Mouse (Mus musculus) layer of hippocampus, postnatal 25 days (tissue): ENCODE data around the gene Ergic1. TPM values are rescaled to one million over a fixed set of nuclear protein-coding genes. Genes with fewer than 3 reads are reported as not detected.

Experiments
- DNase-seq, 2 experiments: peaks; one replicate each; pipeline ENCODE4 v3.0.0; 2022; ENCODE audit warnings: mixed read lengths in 2 of 2, low spot score in 1 of 2; ENCODE audit errors: extremely low spot score in 1 of 2
- total RNA-seq, 2 experiments: library from RNA; stranded (reverse); gene quantifications; 2 replicates each; pipeline ENCODE4 v1.2.3; 2021

Gene Ergic1
- total RNA-seq, 2 experiments from 2014 or later: 114 to 118 TPM

DNA sequence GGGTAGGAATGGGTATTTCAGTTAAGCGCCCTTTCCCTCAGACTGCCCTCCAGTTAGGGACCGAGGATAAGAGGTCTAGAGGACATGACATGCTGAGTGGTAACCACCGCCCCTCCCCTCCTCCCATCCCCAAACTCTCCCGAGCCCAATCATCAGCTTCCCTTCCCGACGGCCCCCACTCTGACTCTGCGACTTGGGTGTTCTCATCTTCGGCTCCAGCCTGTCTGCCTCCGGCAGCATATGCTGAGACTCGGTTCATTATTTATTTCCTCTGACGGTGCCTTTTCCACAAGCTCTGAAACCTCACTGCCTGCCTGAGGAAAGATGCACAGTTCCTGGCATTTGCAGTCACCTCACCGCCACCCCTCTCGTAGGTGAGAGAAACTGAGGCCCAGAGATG, 86.0 kb downstream of the Ergic1 start:
- DNase-seq: no peak

DNA sequence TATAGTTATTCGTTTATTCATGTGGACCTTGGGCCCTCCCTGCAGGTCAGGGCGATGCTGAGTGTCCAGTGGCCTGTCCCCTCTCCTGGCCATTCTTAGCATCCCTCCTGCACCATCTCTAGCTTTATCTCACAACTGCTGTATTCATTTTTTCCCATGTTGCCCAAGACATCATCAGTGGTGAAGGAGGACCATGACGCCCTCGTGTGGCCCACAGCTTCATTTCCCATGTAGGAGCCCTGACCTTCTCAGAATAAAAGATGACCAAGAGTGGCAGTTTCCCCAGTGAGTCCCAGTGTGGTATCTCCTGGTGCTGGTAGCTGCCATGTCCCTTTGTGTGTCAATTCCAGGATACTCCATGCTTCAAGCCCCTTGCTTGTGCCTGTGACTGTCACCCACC, 88.3 kb downstream of the Ergic1 start:
- no peak for DNase-seq

DNA sequence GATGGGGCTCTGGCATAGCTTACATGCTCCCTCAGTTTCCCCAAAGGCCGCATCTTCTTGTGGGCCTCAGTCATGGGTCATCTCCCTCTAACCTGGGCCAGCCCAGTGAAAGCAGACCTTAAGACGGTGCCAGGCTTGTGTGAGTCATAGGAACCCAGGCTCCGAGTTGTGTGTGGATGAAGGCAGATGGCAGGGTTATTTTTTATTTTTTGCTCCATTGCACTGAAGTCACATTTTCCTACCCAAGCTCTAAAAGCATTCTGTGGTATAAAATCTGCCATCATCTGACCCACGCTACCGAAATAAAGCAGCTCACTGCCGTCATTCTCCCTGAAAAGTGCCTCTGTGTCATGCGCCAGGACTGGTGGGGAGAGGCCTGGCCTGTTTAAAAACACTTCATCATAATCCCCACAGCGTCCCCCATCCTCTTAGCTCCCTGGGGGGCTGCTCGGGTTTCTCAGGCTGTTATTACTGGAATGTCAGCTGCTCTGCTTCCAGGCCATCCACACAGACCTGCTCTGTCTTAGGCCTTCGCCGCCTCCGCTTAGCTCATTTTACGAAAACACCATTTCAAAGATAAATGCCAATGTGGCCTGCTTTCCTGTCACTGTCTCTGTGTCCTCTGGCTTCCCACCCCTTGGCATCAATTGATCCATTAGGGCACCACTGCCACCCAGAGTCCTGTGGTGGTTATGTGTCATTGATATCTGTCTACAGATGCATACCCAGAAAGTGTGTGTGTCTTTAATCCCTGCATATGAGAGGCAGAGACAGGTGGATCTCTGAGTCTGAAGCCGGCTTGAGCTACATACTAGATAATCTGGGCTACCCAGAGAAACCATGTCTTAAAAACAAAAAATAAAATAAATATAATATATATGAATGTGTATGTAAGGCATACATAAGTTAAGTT, 89.4 kb downstream of the Ergic1 start:
- no peak for DNase-seq

DNA sequence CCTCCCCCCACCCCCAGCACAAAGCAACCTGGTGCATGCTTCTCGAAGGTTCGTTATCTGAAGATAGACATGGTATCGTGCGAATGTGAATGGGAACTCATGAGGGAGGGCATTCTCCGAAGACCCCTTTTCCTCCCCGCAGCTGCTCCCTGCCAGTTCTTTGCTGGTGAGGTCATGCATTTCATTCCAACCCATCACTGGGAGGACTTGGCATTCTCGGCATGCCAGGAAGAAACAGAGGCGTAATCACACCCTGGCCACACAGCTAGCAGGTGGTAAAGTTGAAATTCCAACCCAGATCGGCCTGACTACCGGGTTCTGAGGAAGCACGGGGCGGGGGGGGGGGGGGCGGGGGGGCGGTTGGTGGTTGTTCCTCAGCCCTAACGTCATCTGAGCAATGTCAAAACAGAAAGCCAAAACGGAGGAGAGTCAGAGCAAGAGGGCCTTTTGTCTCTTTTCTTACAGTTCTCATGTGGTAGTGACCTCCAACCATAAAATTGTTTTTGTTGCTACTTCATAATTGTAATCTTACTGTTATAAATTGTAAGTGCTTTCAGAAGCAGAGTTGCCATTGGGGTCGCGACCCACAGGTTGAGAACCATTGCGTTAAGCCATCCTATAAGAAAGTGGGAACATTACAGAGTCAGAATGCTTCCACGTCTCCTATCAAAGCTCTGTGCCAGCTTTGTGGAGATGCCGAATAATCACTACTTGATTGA, 97.7 kb downstream of the Ergic1 start:
- no peak for DNase-seq

DNA sequence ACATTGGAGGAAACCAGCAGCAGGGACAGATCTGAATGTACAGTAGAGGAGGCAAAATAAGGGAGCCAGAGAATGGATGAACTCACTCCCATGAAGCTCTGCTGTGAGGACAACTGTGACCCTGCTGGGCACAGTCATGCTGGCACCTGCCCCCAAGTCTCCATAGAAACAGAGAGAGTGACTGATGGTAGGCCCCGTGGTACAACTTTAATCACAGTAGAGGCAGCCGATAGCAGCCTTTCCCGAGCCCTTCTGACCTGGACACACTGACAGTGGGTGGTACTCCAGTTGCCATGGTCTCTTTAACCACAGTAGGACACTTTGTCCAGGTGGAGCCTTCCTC, 98.3 kb downstream of the Ergic1 start:
- no peak for DNase-seq

DNA sequence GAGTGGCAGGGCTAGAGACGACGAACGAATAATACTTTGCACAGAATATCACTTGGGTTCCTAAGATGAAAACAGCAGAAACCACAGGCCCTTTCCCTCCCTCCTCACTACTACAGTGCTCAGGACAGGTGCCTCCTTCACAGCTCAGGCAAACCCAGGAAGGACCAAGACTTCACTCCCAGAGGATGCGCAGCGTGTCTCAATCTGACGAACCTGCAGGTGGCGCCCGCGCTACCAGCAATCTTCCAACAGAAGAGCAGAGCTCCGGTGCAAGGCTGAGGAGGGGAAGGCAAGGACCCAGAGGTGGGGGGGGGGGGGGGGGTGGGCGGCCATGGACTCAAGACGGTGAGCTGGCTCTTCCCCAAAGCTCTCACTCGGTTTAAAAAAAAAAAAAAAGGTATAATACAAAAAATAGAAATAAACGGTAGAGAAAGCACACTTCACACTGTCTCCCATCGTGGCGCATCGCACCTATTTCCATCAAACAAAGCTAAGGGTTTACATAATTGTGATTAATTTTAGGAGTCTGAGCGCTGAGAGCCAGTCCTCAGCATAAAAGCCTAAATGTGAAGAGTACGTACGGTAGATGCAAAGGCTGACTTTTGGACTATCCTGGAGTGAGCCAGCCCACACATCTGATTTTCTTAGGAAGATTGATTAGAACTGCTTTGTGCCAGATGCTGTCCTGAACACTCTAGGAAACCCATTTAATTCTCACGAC, 99.1 kb downstream of the Ergic1 start:
- DNase-seq: peak; percentile 84 to 92

DNA sequence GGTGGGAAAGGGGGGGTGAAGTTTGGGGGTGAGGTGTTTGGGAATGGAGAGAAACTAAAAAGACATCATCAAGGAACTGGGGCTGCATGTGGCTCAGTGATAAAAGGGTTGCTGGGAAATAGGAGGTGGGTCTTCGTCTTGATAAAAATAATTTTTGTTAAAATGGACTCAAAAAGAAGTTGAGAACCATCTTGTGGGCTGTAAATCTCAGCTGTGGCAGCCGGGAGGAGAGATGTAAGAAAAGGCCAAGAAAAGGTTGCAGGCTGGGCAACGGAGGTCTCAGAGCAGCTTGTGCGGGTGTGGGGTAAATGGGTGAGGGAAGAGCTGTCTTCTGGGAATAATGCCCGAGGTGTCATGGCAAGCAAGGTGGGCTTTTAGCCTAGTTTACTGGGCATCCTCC, 100.9 kb downstream of the Ergic1 start:
- DNase-seq: no peak

DNA sequence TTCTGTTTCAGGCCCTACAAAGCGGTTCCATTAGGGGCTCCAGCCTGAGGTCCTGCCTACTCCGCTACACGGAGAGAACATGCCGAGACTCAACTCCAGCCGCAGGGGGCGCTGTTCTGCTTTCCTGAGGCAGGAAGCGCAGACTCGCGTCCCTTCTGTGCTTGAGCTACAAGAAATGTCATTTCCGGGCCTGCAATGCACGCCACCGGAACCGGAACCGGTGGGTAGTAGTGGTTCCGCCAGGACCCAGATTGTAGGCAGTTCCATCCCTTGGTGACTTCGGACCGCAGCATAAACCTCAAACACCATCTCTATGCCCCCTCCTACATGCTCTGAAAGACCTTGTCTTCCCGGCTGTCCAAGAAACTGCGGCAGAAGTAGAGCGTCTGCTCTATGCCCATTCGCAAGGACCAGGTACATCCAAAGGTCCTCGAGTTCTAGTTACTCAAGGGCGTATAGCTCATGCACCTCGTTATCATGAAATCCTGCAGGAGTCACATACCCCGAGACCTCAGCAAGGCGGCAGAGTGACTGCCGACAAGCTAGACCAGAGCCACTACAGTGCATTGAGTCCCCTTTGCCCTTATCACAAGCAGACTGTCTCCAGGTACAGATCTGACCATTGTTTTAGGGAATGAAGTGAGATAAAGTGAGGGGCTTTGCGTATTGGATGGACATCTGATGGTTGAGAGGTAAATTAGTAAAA, 101.8 kb downstream of the Ergic1 start, which contains the start of gene Atp6v0e:
Atp6v0e (plus strand) TSS at position 254 of the 706 bp plus-strand sequence.
- DNase-seq: peak; percentile 93 to 99

DNA sequence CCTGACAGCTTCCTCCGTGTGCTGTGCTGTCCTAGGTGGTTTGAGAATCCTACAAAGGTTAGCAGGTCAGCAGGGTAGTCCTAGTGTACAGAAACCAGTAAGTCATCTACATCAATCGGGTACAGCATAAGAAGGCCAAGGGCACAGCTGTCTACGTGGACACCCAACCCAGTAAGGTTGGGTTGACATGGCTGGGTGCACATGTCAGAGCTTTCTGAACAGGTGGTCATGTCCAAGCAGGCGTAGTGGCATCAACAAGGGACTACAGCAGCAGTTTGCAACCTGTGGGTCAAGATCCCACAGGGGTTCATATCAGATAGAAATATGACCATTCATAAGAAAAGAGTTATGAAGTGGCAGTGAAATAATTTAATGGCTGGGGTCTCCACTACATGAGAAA, 104.3 kb downstream of the Ergic1 start:
- no peak for DNase-seq

DNA sequence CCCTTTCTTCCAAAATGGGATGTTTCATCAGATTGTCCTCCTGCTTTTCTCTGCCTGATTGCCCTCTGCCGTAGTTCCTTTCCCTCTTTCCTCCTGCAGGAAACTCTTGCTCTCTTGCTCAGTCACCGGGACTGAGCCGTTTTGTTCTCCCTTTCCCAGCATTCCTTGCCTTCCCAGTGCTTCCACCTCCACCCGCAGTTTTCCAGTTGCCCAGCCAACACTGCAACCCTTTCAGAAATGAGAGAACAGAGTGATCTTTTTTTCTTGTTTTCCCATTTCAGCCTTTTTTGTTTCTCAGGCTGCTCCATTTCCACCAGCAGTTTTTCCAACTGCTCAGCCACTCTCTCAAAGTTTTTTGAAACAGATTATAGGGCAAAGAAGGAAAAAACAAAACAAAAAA, 110.0 kb downstream of the Ergic1 start:
- DNase-seq: no peak

DNA sequence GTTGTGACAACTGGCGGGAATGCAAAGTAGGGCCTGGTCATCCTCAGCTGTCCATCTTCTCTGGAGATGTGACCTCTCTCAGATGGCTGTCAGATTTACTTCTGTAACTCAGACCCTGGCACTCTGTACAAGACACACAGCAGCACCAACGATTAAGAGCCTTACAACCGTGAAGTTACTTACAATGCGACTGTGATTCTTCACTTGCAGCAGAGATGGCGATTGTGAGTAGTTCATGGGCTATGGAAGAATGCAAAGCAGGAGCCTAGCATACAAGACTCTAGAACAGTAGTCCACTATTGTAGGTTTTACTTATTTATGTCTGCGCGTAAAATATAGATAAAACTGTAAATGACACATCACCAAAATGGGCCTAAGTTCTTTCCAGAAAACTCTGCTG, 114.6 kb downstream of the Ergic1 start:
- no peak for DNase-seq

DNA sequence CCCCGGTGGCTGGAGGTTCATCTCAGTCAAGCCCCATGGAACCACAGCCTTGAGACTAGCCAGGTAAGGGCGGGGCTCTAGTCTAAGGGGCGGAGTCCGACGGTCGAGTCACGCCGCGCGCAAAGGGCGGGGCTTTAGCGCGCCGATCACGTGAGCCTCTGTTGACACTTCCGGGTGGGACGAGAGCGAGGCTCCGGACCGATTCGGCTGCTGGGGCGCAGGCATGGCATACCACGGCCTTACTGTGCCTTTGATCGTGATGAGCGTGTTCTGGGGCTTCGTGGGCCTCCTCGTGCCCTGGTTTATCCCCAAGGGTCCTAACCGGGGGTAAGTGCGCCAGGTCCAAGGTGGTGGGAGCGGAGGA, 114.9 kb downstream of the Ergic1 start:
- DNase-seq: peak; percentile 77 to 79

DNA sequence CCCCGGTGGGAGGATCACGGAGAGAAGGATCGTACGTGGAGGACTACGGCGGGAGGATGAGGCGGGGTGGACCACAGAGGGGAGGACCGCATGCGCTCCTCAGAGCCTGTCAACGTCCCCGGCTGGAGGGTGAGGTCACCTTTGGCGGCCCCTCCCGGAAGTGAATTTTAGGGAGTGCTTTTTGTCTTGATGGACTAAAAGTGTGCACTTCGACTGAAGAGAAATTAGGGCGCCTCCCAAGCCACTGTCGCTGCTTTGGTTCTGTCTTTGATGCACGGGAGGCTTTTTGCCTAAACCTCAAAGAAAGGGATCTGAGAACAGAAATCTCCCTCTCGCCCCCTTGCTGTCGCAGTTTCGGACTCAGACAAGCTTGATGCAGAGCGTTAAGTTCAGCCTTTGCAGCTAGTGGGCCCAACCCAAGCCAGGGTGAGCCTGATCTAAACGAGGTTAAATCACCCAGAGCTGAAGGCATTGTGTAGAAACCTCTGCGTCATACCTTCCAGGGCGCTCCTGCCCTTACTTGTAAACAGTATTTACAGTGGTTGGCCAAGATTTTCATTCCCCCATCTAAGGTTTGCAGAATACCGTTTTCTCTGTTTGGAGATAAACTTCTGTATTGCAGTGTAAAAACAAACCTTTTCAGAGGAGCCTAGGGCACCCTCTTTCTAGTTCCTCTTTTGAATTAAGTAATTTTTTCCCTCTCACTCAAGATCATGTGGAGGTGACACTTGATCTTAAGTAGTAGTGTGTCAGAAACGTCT, 115.5 kb downstream of the Ergic1 start:
- DNase-seq: no peak

DNA sequence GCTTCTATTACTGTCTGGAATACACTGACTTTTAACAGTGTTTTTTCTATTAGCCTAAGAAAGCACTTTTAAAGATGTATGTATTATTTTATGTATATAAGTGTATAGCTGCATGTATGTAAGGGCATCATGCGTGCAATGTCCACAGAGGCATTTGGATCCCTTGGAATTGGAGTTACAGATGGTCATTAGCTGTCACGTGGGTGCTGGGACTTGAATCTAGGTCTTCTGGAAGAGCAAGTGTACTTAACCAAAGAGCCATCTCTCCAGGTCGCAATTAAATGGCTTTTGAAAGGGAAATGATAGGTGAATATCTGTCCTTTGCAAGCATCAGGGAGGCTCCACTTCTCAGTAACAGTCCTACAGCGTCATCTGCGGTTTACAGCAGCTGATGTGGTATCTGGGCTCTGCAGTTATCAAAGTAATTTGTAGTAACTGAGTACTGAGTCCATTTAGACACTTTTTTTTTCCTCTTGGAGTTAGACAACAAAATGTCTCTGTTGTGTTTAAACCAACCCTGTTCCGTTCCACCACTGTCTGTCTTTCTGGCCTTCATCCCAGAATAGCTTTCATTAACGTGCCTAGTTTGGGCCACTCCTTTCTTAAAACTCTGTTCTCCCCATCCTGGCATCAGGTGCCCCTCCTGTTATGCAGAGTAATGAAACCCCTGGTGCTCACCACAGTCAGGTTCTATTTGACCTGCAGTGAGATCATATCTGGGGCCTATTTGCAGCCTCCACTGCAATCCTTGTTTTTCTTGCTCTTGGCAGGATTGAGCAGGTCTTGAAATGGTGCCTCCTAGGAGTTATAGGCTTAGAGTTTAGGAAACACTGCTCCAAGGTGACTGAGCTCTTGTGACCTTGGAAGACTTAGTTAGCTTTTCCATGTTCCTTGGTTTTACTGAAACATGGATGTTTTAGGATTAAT, 116.7 kb downstream of the Ergic1 start:
- no peak for DNase-seq

DNA sequence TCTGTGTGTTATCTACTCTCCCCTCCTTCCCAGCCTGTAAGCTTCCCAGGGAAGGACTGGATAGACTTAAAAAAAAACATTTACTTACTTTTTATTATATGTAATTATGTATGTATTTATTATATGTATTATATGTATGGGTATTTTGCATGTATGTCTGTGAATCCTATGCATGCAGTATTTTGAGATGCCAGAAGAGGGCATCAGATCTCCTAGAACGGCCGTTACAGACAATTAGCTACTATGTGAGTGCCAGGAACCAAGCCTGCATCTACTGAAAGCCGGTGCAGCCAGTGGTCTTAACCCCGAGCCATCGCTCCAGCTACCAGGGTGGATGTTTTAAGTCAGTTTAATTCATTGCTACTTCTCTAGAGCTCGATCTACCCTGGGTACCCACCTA, 120.0 kb downstream of the Ergic1 start:
- DNase-seq: no peak

DNA sequence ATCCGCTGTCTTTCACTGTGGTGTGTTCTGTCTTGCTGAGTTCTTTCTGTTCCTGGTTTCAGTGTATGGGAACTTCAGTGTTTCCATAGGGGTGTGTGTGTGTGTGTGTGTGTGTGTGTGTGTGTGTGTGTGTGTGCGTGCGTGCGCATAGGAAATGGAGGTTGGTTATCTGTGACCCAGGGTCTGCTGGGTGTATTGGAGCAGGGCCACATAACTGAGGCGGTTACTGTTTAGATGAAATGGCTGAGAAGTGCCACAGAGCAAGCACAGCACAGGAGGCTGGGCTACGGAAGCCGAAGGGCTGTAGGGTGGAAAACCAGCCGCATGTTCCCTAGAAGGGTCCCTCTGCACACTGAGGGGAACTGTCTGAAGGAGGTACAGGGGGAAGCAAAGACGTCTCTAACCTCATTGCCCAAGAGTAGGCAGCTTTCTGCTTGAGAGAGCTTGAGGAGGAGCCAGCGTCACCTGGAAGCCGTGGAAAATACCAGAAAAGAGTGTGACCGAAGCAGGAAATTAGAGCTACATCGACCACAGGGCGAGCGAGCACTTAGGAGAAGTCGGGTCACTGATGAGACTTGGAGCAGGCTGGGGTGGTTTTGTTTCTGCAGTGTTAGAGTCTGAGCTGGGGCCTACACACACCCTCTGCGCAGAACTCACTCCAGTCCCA, 125.2 kb downstream of the Ergic1 start:
- no peak for DNase-seq

DNA sequence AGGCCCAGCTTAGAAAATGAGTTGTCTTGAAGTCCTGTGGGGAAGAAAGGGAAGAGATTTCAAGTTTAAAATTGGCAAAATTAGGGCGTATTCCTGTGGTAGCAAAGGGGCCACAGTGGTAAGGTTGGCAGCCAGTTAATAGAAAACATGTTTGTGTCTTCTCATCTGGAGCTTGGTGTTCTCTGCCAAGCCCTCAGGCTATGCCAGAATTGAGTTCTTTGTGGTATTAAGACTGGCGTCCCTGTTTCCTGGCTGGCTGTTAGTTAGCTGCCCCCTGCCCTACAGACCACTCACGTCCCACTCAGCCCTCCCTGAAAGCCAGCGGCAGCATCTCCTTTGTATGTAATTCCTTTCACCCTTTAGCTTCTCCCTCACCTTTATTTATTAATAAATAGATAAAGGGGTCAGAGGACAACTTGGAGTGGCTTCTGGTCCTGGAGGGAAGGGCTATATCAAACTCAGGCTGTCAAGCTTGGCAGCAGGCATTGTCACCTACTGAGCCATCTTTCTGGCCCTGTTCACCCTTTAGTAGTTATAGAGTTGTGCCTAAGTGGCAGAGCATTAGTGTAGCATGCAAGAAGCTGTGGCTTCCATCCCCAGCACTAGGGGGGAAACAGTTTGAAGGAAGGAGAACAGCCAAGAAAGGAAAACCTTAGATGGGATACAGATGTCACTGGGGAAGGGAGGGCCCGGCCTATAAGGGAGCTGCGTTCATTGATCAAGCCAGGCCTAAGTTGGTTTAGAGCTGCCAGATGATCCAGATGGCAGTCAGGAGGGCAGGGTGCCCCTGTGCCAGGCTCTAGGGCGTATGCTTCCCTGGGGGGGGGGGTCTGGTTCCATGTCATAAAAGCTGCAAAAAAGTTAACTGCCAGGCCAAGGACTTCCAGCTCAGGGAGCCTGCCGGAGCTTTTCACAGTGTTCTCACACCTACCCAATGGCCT, 127.8 kb downstream of the Ergic1 start:
- DNase-seq: no peak
